Mouse (Mus musculus): ENCODE measurements around the gene Dnajc16. TPM values are rescaled to one million over a fixed set of nuclear protein-coding genes. Genes with fewer than 3 reads are reported as not detected.

Gene Dnajc16
- total and polyA plus RNA-seq, 2 experiments from 2014 or later: 6.1 to 17.5 TPM

- no peak overlapping the region for H3K4me2 ChIP-seq (ENCODE audit: low read depth, low read length)
- 76% methylated on average over 6 of the region's 6 CpGs for WGBS
- H3K4me3 ChIP-seq (ENCODE audit: low read length): no peak overlapping the region
- peaks cover 23% of the 10 kb centered on the region for H3K36me3 ChIP-seq (ENCODE audit: insufficient read depth, low read length)
- H3K27me3 ChIP-seq (ENCODE audit: insufficient read depth, low read length): no peaks in the 10 kb centered on the region
- H3K9me3 ChIP-seq (ENCODE audit: low read length): no peaks in the 10 kb centered on the region
- ATAC-seq (no peak), DNase-seq (ENCODE audit: low spot score) (no peak)
- no peaks in the 10 kb centered on the region for H3K4me1 ChIP-seq (ENCODE audit: insufficient read depth, low read length)
- TF ChIP-seq CTCF (IDR thresholded peaks at IDR 0.05; ENCODE audit: low read depth): no peak
- H3K9ac ChIP-seq (replicated peaks; ENCODE audit: low read length): no peak overlapping the region
- H3K27ac ChIP-seq: no peak overlapping the region
Observed at GRCm38 (mm10) chr4:141758874-141759542, 31.7 kb downstream of the Dnajc16 start.

GRCm38 (mm10) chr4:141757124-141757523 is 33.6 kb downstream of the Dnajc16 start:
- Histone ChIP-seq H3K9me3 (ENCODE audit: low read length) (no peaks in the 10 kb centered on the region), H3K27ac (no peak overlapping the region), H3K36me3 (ENCODE audit: insufficient read depth, low read length) (peaks cover 6% of the 10 kb centered on the region; the same call in 1 of the 2 replicates), H3K27me3 (ENCODE audit: insufficient read depth, low read length) (no peaks in the 10 kb centered on the region), H3K4me3 (ENCODE audit: low read length) (no peak overlapping the region), H3K4me1 (ENCODE audit: insufficient read depth, low read length) (no peaks in the 10 kb centered on the region), H3K9ac (replicated peaks; ENCODE audit: low read length) (no peak overlapping the region), H3K4me2 (ENCODE audit: low read depth, low read length) (no peak overlapping the region)
- DNase-seq (ENCODE audit: low spot score): no peak
- no peak for ATAC-seq
- no peak for TF ChIP-seq CTCF (IDR thresholded peaks at IDR 0.05; ENCODE audit: low read depth)
- WGBS: 84% methylated on average over 3 of the region's 3 CpGs

GRCm38 (mm10) chr4:141755375-141755930 is 35.3 kb downstream of the Dnajc16 start:
- H3K9ac ChIP-seq (replicated peaks; ENCODE audit: low read length): no peak overlapping the region
- no peak overlapping the region for H3K4me3 ChIP-seq (ENCODE audit: low read length)
- H3K27me3 ChIP-seq (ENCODE audit: insufficient read depth, low read length): no peaks in the 10 kb centered on the region
- WGBS: 94% methylated on average over 19 of the region's 19 CpGs
- H3K36me3 ChIP-seq (ENCODE audit: insufficient read depth, low read length): no peaks in the 10 kb centered on the region
- H3K4me2 ChIP-seq (ENCODE audit: low read depth, low read length): no peak overlapping the region
- no peaks in the 10 kb centered on the region for H3K9me3 ChIP-seq (ENCODE audit: low read length)
- H3K27ac ChIP-seq: no peak overlapping the region
- ATAC-seq (no peak), DNase-seq (ENCODE audit: low spot score) (no peak)
- no peaks in the 10 kb centered on the region for H3K4me1 ChIP-seq (ENCODE audit: insufficient read depth, low read length)
- TF ChIP-seq CTCF (IDR thresholded peaks at IDR 0.05; ENCODE audit: low read depth): no peak

- Histone ChIP-seq H3K4me2 (ENCODE audit: low read depth, low read length) (no peak overlapping the region), H3K4me3 (ENCODE audit: low read length) (no peak overlapping the region), H3K9me3 (ENCODE audit: low read length) (no peaks in the 10 kb centered on the region), H3K36me3 (ENCODE audit: insufficient read depth, low read length) (no peaks in the 10 kb centered on the region), H3K4me1 (ENCODE audit: insufficient read depth, low read length) (no peaks in the 10 kb centered on the region), H3K27me3 (ENCODE audit: insufficient read depth, low read length) (no peaks in the 10 kb centered on the region), H3K9ac (replicated peaks; ENCODE audit: low read length) (no peak overlapping the region), H3K27ac (no peak overlapping the region)
- TF ChIP-seq CTCF (IDR thresholded peaks at IDR 0.05; ENCODE audit: low read depth): no peak
- ATAC-seq (no peak), DNase-seq (ENCODE audit: low spot score) (no peak)
- 13% methylated on average over 4 of the region's 4 CpGs for WGBS
Observed at GRCm38 (mm10) chr4:141752076-141752421, 38.7 kb downstream of the Dnajc16 start.

- H3K27me3 ChIP-seq (ENCODE audit: insufficient read depth, low read length): no peaks in the 10 kb centered on the region
- no peak overlapping the region for H3K9ac ChIP-seq (replicated peaks; ENCODE audit: low read length)
- WGBS: 35% methylated on average over 4 of the region's 4 CpGs
- ATAC-seq: peak; percentile 32; the same call in 1 of the 2 replicates
- no peaks in the 10 kb centered on the region for H3K36me3 ChIP-seq (ENCODE audit: insufficient read depth, low read length)
- DNase-seq (ENCODE audit: low spot score): no peak
- H3K4me2 ChIP-seq (ENCODE audit: low read depth, low read length): no peak overlapping the region
- H3K9me3 ChIP-seq (ENCODE audit: low read length): no peaks in the 10 kb centered on the region
- H3K27ac ChIP-seq: no peak overlapping the region
- TF ChIP-seq CTCF (IDR thresholded peaks at IDR 0.05; ENCODE audit: low read depth): no peak
- H3K4me1 ChIP-seq (ENCODE audit: insufficient read depth, low read length): no peaks in the 10 kb centered on the region
- no peak overlapping the region for H3K4me3 ChIP-seq (ENCODE audit: low read length)
Observed at GRCm38 (mm10) chr4:141751419-141752075, 39.2 kb downstream of the Dnajc16 start.

GRCm38 (mm10) chr4:141750826-141751225 is 39.9 kb downstream of the Dnajc16 start:
- H3K27me3 ChIP-seq (ENCODE audit: insufficient read depth, low read length): no peaks in the 10 kb centered on the region
- H3K36me3 ChIP-seq (ENCODE audit: insufficient read depth, low read length): no peaks in the 10 kb centered on the region
- TF ChIP-seq CTCF (IDR thresholded peaks at IDR 0.05; ENCODE audit: low read depth): no peak
- no peak overlapping the region for H3K9ac ChIP-seq (replicated peaks; ENCODE audit: low read length)
- no peak overlapping the region for H3K4me2 ChIP-seq (ENCODE audit: low read depth, low read length)
- no peaks in the 10 kb centered on the region for H3K4me1 ChIP-seq (ENCODE audit: insufficient read depth, low read length)
- no peaks in the 10 kb centered on the region for H3K9me3 ChIP-seq (ENCODE audit: low read length)
- no peak overlapping the region for H3K27ac ChIP-seq
- DNase-seq (ENCODE audit: low spot score): no peak
- 62% methylated on average over 3 of the region's 3 CpGs for WGBS
- no peak overlapping the region for H3K4me3 ChIP-seq (ENCODE audit: low read length)
- ATAC-seq: no peak

- no peak for TF ChIP-seq CTCF (IDR thresholded peaks at IDR 0.05; ENCODE audit: low read depth)
- Histone ChIP-seq H3K9me3 (ENCODE audit: low read length) (no peaks in the 10 kb centered on the region), H3K4me2 (ENCODE audit: low read depth, low read length) (no peak overlapping the region), H3K4me3 (ENCODE audit: low read length) (no peak overlapping the region), H3K36me3 (ENCODE audit: insufficient read depth, low read length) (no peaks in the 10 kb centered on the region), H3K9ac (replicated peaks; ENCODE audit: low read length) (no peak overlapping the region), H3K27ac (no peak overlapping the region), H3K27me3 (ENCODE audit: insufficient read depth, low read length) (no peaks in the 10 kb centered on the region), H3K4me1 (ENCODE audit: insufficient read depth, low read length) (no peaks in the 10 kb centered on the region)
- no peak for DNase-seq (ENCODE audit: low spot score)
- no peak for ATAC-seq
- 30% methylated on average over 11 of the region's 11 CpGs for WGBS
Observed at GRCm38 (mm10) chr4:141749557-141749956, 41.2 kb downstream of the Dnajc16 start.
